Mouse (Mus musculus) monocyte, adult 5-6 weeks (primary cell): ENCODE data around the gene Ears2. TPM values are rescaled to one million over a fixed set of nuclear protein-coding genes. Genes with fewer than 3 reads are reported as not detected.
A peak's percentile ranks its signal among the peaks of the same experiment; 100 is the strongest.

ENCODE experiments used
- ATAC-seq: fragments of 153-309, 156-312 bp; replicated peaks from 2 replicates; pipeline ENCODE4 v1.8.0; 2017; ENCODE audit warnings: mild to moderate bottlenecking; ENCODE audit not compliant: low TSS enrichment, insufficient number of reproducible peaks, severe bottlenecking, poor library complexity, low FRiP score
- total RNA-seq: library from RNA; stranded (forward); fragments of 200-1000, 200-491, 200-594 nt; gene quantifications from 3 replicates; pipeline ENCODE4 v1.2.3, GENCODE M21; 2017

Ears2 gene
- total RNA-seq, 1 experiment from 2014 or later, result 3.5 TPM

DNA sequence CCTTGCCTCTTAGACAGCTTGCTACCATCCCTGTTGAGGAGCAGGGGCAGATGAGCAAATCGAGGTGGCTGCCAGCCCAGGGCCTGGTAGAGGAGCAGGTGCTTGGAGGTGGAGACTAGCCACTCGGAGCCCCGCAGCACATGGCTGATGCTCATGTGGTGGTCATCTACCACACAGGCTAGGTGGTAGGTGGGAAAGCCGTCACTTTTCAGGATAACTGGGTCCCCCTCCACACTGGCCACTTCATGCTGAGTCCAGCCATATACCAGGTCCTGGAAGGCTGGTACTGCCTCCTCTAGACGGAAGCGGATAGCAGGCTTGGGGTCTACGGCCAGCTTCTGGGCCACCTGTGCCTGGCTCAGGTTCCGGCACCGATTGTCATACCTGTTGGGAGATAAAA, 18.9 kb downstream of the Ears2 start:
- no peak for ATAC-seq

DNA sequence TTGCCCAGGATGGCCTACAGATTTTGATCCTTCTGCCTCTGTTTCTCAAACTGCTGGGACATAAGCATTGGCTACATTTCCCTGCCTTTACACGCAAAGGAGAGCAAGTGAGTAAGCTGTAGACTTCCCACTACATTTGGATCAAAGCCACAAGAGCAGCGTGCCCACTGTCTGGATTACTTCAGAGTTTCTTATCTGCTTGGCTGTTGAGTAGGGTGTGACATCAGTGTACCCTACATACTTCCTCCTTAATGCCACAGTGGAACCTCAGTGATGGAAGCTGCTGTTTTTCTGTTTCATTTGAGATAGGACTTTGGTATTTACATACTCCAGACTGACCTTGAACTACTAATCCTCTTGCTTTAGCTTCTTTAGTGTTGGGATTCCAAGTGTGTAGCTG, 20.2 kb downstream of the Ears2 start:
- no peak for ATAC-seq

DNA sequence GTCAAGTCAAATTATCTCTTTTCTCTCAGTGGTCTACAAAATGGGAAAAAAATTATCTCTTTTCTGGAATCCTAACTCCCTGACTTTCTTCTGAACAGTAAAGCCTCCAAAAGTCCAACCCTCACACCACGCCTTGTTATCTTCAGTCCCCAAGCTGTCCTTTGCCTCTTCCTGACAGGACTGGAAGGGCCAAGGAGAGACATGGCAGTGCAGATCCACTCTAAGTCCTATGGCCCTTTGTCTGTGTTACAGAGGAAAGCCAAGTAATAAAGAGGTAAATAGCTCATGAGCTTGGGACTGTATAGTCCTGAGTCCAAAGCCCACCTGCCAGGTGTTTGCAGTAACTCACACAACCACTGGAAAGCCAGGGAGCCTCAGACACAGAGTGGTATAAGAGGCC, 21.4 kb downstream of the Ears2 start:
- ATAC-seq, result no peak

DNA sequence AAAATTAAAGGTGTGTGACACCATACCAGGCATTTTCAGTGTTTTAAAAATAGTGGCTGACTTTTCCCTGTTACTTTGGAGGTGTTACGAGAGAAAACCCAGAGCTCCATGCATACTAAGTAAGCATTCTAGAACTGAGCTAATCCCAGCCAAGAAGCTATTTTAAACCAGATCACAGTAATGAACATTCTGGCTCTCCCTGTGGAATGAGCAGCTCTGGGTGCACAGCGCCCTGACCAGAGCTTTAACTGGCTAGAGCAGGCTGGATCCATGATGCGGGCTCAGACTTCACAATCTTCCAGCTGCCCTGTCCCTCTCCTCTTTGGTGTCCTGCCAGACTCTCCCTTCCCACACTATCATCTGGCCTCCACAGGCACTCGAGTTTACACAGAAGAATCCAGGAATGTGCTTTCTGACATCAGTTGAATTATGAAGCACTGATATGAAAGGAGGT, 21.9 kb downstream of the Ears2 start:
- ATAC-seq, result no peak

DNA sequence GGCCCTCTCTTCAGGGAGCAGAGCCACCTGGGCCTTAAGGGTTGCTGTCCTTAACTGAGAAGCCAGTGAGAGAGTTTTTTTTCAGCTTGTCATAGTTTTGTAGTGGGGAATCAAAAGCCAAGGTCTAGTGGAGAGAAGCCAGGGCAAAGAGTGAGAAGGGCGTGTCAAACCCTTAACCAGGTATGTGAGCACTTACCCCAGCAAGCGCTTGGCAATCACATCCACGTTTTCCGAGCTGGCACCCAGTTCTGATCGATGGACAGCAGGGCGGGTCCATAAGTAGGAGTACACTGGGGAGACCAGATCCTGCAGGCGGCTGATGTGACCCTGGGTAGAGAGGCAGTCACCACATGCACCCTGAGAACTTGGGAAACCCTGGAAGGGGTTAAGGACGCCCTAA, 23.0 kb downstream of the Ears2 start:
- no peak for ATAC-seq

DNA sequence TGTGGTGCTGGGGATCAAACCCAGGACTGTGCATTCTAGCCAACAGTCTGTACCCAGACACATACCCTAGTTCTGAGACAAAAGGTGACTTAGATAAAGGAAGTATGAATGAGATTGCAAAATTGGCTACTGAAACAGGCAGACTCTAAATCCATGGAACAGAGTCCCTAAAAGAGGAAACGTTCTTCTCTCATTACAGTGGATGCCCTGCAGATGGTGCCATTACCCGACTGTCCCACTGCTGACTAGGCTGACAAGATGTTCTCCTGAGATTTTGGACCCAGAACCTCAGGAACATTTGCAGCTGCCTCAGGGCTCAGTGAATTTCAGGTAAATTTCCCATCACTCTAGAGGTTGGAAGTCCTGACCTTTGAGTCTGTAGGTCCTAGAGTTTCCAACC, 32.7 kb downstream of the Ears2 start:
- peak; percentile 59; the same call in 1 of the 2 replicates for ATAC-seq

DNA sequence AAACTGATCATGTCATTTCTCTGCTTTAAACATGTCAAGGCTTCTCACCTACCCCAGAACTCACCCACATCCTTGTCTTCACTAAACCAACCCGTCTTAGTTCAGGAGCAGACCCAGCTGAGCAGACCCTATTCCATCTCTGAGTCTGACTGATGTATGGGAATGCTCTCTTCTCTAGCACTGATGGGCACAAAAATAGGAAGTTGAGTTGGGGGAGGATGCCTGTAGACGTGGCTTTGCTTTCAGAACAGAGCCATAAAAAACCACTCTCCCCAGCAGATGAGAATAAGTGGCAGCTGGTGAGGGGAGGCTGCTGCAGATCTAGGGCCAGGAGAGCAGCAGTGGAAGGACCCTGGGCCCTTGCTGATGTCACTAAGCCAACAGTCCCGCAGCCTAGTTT, 33.7 kb downstream of the Ears2 start:
- no peak for ATAC-seq

DNA sequence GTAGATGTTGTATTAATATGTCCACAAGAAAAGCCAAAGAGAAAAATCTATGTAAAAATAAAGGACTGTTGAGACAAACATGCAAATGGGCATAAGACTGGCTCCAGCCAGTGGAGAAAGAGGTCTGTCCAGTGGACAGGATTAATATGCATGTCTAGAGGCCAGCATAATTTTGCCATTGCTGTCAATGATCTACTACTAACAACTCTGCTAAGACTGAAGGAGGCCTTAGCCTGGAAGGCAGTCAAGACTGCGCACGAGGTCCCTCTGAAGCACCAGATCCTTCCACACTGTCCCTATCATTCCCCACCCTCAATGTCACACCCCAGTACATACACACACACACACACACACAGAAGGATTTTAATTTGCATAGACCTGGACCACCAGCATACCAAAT, 44.9 kb downstream of the Ears2 start:
- no peak for ATAC-seq

DNA sequence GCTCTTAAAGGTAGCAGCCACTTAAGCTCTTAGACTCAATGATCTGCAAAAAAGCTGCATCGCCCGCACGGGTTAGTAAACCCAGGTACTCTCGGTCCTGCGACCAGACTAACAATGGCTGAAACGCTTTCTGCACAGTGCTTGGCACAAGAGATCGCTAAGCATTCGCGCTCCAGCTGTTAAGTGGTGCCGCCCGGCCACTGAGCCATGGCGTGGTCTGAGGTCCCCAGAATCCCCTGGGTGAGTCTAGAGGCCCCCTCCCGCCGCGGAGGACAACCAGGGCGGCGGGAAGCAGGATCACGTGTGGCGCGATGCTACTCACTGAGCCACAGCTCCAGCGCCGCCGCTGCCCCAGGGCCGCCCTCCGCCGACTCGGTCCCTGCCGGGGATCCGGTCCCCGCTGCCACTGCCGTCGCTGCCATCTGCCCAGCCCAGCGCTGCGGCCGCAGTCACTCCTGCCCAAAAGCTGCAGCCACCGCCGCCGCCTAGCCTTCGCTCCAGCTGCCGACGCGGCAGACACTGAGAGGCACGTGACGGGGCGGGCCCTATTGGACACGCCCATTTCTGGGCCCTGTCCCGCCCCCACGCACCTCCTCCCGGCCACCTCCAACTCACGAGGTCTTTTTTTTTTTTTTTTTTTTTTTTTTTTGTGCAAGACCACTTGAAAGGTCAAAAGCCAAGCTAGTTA, 46.3 kb downstream of the Ears2 start, which contains the start of gene Gga2:
Gga2 (minus strand) TSS at position 556 of the 688 bp plus-strand sequence.
- ATAC-seq, result peak; percentile 89

DNA sequence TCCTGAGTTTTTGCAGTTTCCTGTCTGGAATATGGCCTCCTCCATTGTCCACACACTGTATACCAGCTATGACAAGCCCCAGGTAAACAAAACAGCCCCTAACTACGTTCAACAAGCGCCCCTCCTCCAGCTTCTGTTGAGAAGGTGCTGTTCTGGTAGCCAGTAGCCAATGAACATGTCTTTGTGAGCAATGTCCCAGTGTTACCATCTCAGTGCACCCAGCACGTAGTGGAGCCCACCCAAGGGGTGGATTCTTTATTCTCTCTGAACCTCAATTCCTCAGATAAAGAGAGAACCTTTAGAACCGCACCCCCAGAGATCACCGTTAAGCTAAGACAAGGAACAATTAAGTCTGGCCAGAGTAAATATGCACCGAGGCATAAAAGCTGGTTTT, 46.8 kb downstream of the Ears2 start:
- ATAC-seq, result no peak

DNA sequence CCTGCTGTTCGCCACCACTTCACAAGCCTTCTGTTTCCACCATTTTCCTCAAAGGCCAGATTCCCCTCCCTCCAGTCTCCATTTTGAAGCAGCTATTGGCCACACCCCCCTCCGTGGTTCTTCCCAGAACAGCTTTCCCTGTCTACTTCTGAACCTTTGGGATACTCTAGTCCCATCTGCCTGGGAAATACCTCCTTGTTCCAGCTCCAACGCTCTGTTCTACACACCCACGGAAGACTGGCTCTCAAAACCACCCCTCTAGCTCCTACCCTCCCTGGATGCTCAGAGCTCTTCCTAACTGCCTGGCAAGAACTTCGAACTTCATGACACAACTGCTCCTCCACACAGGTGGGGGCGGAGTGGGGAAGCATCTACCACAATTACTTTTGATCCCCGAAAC, 48.1 kb downstream of the Ears2 start:
- ATAC-seq, result no peak

DNA sequence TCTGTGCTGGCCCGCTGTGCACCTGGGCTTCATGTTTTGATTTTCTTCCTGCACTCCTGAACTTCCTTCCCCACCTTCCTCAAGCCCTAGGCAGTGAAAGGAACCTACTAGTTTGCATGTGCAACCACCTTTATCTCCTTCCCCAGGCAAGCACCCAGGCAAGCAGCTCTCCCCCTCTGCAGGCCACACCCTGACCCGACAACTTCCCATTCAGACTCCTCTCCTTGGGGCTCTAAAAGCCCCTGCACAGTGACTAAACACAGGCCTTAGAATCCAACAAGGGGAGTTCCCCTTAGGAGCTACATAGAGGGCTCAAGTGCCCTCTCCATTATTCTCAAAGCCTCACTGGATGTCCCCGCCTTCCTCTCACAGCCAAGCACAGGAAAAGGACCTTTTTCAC, 48.8 kb downstream of the Ears2 start:
- ATAC-seq, result no peak

DNA sequence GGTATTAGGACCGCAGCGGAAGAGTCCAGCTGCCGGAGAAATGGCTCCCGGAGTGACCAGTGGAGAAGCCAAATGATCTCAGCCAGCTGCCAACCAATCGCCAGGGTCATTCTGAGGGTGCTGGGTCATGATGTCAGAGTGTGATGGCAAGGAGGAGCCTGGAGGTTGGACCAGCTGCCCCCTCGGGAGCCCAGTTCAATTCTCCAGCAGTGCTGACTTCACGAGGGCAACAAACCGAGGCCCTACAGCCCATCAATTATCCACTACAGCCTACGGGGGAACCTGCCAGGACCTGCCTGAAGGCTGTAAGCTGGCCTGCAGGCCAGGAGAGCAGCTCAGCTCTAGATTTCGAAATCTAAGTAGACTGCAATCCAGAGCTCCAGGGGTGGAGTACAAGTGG, 51.3 kb downstream of the Ears2 start:
- ATAC-seq, result no peak

DNA sequence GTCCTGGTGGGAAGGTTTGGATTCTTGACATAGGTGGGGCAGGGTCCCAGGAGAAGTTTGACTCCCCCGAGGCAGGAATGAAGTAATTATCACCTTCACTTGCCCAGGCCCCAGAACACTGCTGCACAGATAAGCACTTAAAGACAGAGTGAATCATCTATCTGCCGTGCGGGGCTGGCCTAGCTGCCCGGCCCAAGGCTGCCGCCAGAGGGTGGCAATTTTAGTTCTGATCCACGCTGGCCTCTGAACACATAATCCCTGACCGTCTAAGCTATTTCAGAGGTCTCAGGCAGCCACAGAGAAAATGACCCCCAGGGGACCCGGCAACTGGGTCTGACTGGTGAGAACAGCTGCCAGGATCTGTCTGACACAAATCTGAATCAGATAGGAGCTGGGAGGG, 52.0 kb downstream of the Ears2 start:
- ATAC-seq, result no peak

DNA sequence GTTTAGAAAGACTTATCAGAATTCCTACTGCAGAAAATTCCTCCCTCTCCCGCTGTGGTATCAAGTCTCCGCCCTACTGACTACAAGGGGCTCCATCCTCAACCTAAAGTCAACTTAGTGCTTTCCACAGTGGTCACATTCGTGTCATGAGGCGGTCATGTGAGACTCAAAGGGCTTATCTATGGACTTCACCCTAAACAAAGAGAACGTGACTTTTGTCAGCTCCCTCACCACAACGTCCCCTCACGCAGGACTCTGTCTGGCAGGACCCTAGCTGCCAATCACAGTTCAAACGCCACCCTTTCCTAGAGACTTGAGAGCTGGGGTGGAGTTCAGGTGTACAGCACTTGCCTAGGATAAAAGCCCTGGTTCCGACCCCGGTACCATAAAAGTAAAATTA, 54.1 kb downstream of the Ears2 start:
- no peak for ATAC-seq

DNA sequence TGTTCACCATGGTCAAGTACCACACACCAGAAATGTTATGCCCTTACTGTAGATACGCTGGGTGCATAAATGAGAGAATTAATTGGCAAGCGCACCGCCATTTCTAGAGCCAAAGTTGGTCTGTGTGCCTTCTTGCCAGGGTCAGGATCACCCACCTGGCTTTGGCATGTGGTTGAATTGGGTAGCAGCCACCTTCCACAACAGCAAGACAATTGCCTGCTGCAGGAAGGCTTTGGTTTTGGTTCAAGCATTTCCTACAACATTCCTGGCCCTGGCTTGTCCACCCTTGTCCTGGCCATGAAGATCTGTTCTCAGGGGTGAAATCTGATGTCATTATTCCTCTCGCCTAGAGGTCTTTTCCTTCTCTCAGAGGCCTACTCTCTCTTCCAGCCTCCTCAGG, 54.7 kb downstream of the Ears2 start:
- ATAC-seq, result no peak

DNA sequence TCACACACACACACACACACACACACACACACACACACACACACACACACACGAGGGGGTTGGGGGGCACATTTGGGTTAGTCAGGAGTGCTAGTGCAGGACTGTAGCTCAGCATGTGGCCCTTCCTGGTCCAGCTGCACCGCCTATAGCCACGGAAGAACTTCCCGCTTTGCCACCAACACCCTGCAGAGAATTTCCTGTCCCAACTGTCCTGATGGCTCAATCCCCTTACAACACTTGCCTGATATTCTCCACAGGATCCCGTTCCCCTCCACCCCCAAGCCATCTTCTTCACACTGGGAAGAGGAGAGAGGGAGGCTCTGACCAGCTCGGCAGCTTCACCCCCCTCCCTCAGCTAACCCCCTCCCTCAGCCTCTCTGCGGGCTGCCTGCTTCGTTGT, 66.7 kb downstream of the Ears2 start:
- no peak for ATAC-seq

DNA sequence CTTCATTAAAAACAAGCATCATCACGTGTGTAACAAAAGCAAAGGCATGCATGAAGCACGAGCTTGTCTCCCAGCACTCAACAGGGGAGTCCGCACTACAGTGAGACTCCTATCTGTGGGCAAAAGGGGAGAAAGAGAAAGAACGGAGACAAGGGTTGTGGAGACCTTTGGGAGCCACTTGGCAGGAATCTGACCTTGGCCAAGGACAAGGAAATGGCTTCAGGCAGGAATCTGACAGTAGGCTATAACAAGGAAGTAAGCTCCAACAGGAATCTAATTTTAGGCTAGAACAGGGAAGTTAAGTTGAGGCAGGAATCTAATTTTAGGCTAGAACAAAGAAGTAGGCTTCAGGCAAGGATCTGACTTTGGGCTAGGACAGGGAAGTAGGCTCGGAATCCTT, 71.1 kb downstream of the Ears2 start:
- no peak for ATAC-seq
